Mouse (Mus musculus) thymus, adult 2 months (tissue): ENCODE results near the gene Spata21. TPM values are rescaled to one million over a fixed set of nuclear protein-coding genes. Genes with fewer than 3 reads are reported as not detected.

ENCODE experiments used
- DNase-seq: peaks from one replicate; pipeline ENCODE4 v3.0.0; 2021
- H3K27ac ChIP-seq: fragments of 200-500 bp; 2 replicates; pipeline ENCODE4 v1.5.1; 2012; ENCODE audit warnings: low read length, control low read depth; ENCODE audit not compliant: control insufficient read depth, insufficient read depth
- H3K27me3 ChIP-seq: fragments of 200-500 bp; 2 replicates; pipeline ENCODE4 v1.6.1; 2012; ENCODE audit warnings: mild to moderate bottlenecking, low read length, moderate library complexity, mixed read lengths; ENCODE audit not compliant: control insufficient read depth, insufficient read depth
- H3K36me3 ChIP-seq: fragments of 200-500 bp; 2 replicates; pipeline ENCODE4 v1.6.1; 2012; ENCODE audit warnings: mild to moderate bottlenecking, low read length, moderate library complexity; ENCODE audit not compliant: control insufficient read depth, insufficient read depth
- H3K4me1 ChIP-seq: fragments of 200-500 bp; replicated peaks from 2 replicates; pipeline ENCODE4 v1.6.1; 2012; ENCODE audit warnings: low read length; ENCODE audit not compliant: control insufficient read depth, insufficient read depth
- H3K4me3 ChIP-seq: fragments of 200-500 bp; 2 replicates; pipeline ENCODE4 v1.5.1; 2012; ENCODE audit warnings: mild to moderate bottlenecking, low read length, control low read depth, moderate library complexity; ENCODE audit not compliant: control insufficient read depth, insufficient read depth
- CTCF ChIP-seq: fragments of 200-500 bp; IDR thresholded peaks from 2 replicates; pipeline ENCODE4 v1.5.1; 2012; ENCODE audit warnings: mild to moderate bottlenecking, control low read depth, low read length, moderate library complexity, borderline replicate concordance; ENCODE audit not compliant: control insufficient read depth, poor library complexity, insufficient read depth; ENCODE audit errors: extremely low read depth
- POLR2A ChIP-seq: fragments of 200-500 bp; IDR thresholded peaks from 2 replicates; pipeline ENCODE4 v1.6.1; 2012; ENCODE audit warnings: mild to moderate bottlenecking, low read length, control low read depth, moderate library complexity; ENCODE audit not compliant: control insufficient read depth, poor library complexity, insufficient read depth; ENCODE audit errors: extremely low read depth
- WGBS: fragments of 180-500 bp; shearing (Covaris S2); methylation state at CpG from one replicate; pipeline ENCODE4 v1.1.7; 2018; 5-methylcytosine and 5-hydroxymethylcytosine counted together
- polyA plus RNA-seq: library from polyadenylated mRNA; depleted of rRNA; stranded (reverse); fragments of >200 nt; gene quantifications from 2 replicates; pipeline ENCODE4 v1.2.3, GENCODE M21; 2012

Spata21 gene
- polyA plus RNA-seq, 1 experiment, result 0.23 TPM

DNA sequence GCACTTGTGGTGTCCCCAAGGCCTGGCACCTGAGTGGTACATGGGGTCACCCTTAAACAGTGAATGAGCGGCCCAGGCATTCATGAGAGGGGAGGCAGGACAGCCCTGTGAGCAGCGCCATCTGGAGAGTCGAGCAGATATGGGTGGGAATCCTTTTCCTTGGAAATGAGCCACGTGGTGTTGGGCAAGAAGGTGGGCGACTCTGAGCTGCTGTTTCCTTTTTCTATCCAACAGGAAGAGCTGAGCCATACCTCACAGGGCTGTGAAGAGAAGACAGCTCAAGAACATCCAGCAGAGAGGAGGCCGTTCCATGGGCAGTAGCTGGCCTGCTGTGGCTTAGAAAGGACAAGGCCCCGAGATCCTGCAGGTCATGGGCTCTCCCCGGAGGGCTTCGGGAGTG is 581 bp downstream of the Spata21 start:
- TF ChIP-seq POLR2A (no peak), CTCF (no peak)
- no peaks in the 10 kb centered on the region for H3K27me3 ChIP-seq
- WGBS, result 78% methylated on average over 9 of the region's 9 CpGs
- no peaks in the 10 kb centered on the region for H3K36me3 ChIP-seq
- H3K4me3 ChIP-seq, result no peak overlapping the region
- H3K27ac ChIP-seq, result no peak overlapping the region
- no peak for DNase-seq
- no peaks in the 10 kb centered on the region for H3K4me1 ChIP-seq

DNA sequence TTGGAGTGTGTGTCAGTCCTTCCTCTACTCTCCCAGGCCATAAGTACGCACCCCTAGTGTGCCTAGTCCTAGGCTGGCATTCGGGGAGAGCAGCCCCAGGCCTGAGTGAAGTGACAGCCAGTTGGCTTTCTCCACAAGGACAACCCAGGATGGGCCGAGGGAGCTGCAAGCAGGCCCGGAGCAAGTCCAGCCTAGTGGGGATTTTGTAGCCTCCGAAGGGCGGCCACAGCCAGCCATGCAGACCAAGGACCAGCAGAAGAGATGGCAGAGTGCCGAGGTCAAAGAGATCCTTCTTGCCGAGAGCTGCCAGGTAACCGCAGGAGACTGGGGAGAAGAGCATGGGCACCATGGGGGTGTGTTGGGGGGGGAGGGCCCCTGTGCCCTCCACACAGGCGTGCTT is 6.9 kb downstream of the Spata21 start:
- no peaks in the 10 kb centered on the region for H3K4me1 ChIP-seq
- no peak overlapping the region for H3K4me3 ChIP-seq
- H3K27ac ChIP-seq, result no peak overlapping the region
- TF ChIP-seq POLR2A, result no peak
- TF ChIP-seq CTCF, result no peak
- no peaks in the 10 kb centered on the region for H3K36me3 ChIP-seq
- 92% methylated on average over 10 of the region's 10 CpGs for WGBS
- DNase-seq, result no peak
- no peaks in the 10 kb centered on the region for H3K27me3 ChIP-seq

DNA sequence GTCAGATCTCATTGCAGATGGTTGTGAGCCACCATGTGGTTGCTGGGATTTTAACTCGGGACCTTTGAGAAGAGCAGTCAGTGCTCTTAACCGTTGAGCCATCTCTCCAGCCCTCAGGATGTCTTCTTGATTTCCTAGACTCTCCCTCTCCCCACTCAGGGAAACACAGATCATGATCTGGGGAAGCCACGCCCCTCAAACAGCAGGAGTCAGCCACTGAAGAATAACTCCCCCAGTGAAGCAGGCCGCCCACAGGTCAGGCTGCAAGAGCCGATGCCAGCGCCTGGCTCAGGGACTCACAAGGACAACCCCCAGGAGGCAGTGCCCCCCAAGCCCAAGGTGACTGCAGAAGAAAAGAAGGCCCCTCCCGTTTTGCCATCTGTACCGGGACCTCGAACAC is 8.6 kb downstream of the Spata21 start:
- Histone ChIP-seq H3K4me1 (no peaks in the 10 kb centered on the region), H3K36me3 (no peaks in the 10 kb centered on the region), H3K27ac (no peak overlapping the region), H3K27me3 (no peaks in the 10 kb centered on the region), H3K4me3 (no peak overlapping the region)
- TF ChIP-seq POLR2A (no peak), CTCF (no peak)
- WGBS, result 50% methylated on average over 9 of the region's 9 CpGs
- no peak for DNase-seq

DNA sequence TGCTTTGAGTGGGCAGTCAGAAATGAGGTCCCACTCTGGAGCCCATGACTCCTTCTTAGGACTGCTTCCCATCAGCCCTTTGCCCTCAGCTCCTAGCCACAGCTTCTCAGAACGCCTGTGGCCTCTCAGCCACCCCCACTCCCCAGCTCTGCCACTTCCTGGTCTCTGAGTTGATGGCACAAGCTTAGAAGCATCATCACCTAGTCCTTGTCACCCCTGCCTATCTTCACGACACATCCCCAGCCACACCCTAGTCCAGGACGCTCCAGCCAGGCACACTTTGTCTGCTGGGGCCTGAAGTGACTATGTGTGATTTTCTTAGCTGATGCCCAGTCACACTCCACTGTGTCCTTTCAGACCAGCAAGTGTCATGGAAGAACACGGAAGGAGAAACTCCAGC is 10.8 kb downstream of the Spata21 start:
- H3K27ac ChIP-seq, result no peak overlapping the region
- no peaks in the 10 kb centered on the region for H3K4me1 ChIP-seq
- 60% methylated on average over 4 of the region's 4 CpGs for WGBS
- H3K4me3 ChIP-seq, result no peak overlapping the region
- DNase-seq, result no peak
- TF ChIP-seq CTCF (no peak), POLR2A (no peak)
- no peaks in the 10 kb centered on the region for H3K36me3 ChIP-seq
- no peaks in the 10 kb centered on the region for H3K27me3 ChIP-seq

DNA sequence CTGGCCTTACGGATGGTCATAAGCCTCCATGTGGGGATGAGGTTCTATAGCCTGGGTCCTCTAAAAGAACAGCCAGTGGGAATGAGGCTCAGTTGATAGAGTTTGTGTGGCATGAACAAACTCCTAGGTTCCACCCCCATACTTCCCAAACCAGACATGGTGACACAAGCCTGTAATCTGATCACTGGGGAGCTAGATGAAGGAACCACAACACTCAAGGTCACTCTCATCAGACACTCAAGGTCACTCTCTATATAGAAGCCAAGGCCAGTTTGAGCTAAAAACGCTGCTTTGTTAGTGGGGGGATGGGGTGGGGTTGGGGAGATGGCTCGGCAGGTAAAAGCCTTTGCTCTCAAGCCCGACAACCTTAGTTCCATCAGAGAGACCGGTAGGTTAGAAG is 11.8 kb downstream of the Spata21 start:
- Histone ChIP-seq H3K27me3 (no peaks in the 10 kb centered on the region), H3K4me3 (no peak overlapping the region), H3K4me1 (no peaks in the 10 kb centered on the region), H3K36me3 (no peaks in the 10 kb centered on the region), H3K27ac (no peak overlapping the region)
- TF ChIP-seq CTCF (no peak), POLR2A (no peak)
- WGBS, result 90% methylated on average over 5 of the region's 5 CpGs
- no peak for DNase-seq

DNA sequence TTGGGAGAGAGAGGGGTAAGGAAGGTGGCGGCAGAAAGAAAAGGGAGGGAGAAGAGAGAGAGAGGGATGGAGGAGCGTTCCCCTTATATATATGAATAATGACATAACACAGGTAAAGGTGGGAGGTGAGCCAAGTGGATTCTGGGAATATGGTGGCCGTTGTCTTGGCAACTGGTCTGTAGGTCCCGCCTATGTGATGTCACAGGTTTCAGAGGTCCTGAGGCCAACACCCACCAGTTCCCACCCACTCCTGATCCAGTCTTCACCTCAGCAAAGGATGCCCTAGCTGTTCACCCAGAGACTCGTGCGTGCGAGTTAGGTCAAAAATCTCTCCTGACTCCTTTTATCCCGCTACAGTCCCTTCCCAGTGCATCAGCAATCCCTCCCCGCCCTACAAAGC is 13.2 kb downstream of the Spata21 start:
- Histone ChIP-seq H3K4me3 (no peak overlapping the region), H3K27me3 (no peaks in the 10 kb centered on the region), H3K4me1 (no peaks in the 10 kb centered on the region), H3K36me3 (no peaks in the 10 kb centered on the region), H3K27ac (no peak overlapping the region)
- no peak for TF ChIP-seq CTCF
- TF ChIP-seq POLR2A, result no peak
- no peak for DNase-seq
- 94% methylated on average over 9 of the region's 9 CpGs for WGBS

DNA sequence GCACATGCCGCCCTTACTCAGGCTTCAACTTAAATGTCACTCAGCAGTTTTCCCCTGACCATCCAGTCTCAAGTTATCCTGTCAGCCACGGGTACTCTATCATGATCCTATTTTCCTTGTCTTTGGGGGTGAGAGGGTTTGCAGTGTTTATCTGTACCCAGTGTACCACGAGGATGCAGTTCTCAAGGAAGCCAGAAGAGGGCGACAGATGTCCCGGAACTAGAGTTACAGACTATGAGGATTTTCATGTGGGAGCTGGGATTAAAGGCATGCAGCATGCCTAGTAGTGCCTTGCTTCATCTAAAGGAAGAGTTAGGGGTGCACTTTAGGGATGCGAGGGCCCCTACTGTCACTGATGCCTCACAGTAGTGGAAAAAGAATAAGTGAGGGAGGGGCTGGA is 13.7 kb downstream of the Spata21 start:
- TF ChIP-seq CTCF, result no peak
- TF ChIP-seq POLR2A, result no peak
- H3K27me3 ChIP-seq, result no peaks in the 10 kb centered on the region
- peak; percentile 19 for DNase-seq
- H3K4me1 ChIP-seq, result no peaks in the 10 kb centered on the region
- H3K4me3 ChIP-seq, result no peak overlapping the region
- 78% methylated on average over 6 of the region's 6 CpGs for WGBS
- H3K27ac ChIP-seq, result no peak overlapping the region
- no peaks in the 10 kb centered on the region for H3K36me3 ChIP-seq
